Mouse (Mus musculus) right cerebral cortex, postnatal 25 days (tissue): Measurements from ENCODE around the gene Ube2n.

Experiments used
- DNase-seq: peaks from one replicate; pipeline ENCODE4 v3.0.0; 2022

Ube2n gene

DNA sequence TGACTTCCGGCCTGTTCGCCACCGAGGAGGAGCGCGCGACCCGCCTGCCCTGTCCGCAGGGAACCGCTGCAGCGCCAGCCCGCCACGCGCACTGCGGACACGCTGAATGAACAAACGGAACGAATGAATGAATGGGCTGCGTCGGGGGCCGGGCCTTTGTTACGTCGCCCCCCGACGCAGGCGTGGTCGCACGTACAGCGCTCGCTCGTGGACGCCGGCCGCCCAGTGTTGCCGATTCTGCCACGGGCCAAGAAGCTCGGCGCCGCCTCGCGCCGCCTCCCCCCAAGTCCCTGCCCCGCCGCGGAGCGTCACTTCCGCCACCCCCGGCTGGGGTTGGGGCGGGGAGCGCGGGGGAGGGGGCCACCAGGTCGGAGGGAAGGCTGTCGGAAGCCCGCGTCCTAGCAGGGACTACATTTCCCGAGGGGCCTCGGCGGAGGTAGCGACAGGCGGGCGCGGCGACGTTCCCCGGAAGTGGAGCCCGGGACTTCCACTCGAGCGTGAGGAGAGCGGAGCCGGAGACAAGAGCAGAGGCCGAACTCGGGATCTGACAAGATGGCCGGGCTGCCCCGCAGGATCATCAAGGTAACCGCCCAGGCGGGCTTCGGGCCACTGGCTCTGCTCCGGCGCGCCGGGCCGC lies at the start of gene Ube2n:
Gene Ube2n (plus strand): TSS at position 490 of the 637 bp plus-strand sequence.
- peak; percentile 100 for DNase-seq

GRCm38 (mm10) chr10:95465485-95465896 lies 49.5 kb upstream of the Ube2n start:
- DNase-seq = no peak

DNA sequence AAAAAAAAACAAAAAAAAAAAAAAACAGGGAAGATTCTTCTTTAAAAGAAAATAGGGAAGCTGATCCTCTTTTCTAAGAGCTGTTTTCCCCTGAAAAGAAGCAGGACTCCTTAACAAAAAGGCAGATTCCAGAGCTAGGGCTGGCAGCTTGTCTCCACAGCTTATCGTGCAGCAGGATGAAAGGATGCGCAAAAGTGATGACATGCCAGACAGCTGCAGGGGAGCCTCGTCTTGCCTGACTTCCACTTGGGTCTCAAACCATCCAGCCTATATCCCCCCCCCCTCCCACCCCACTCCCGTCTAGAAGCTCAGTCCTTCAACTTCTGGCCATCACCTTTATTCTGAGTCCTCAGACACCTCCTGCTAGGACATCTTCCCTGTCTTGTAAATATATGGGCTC lies 46.1 kb upstream of the Ube2n start:
- no peak for DNase-seq

GRCm38 (mm10) chr10:95471186-95471585 lies 43.8 kb upstream of the Ube2n start:
- no peak for DNase-seq

- no peak for DNase-seq
These were observed 42.9 kb upstream of the Ube2n start for GRCm38 (mm10) chr10:95471889-95472547.

DNA sequence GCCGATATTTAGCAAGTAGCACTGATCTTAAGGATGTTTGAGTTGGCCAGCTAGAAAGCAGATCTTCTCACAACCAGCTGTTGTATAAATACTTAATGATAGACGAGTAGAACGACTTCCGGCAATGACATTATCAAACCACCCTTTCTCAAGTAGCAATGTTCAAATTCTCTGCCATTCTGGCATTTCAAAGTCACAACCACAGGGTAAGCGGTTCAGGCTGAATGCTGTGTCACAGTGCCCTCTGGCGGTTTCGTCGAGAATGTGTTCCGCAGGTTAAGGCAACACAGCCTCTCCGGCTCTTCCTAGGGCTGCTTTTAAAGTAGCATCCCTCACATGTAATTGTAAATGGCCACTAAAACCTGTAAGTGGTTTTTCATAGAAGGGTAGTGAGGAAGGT lies 39.0 kb upstream of the Ube2n start:
- peak; percentile 75 for DNase-seq

DNA sequence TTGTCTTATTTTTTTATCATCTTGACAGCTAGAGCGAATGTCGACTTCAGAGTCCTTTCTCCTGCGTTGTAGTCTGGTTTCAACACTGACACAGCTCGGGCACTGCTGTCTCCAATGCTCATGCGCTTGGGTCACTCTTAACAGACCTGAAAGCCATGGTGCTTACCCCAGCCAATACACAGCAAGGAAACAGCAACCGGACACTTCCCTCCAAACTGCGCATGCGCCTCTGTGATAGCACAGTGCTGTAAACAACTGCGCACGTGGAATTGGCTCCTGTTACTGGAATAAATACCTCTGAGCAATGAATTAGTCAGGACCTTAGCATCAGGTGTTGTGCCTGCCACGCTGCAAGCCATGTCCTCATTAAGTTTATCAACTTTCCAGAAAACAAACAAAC lies 37.4 kb upstream of the Ube2n start:
- DNase-seq = no peak

DNA sequence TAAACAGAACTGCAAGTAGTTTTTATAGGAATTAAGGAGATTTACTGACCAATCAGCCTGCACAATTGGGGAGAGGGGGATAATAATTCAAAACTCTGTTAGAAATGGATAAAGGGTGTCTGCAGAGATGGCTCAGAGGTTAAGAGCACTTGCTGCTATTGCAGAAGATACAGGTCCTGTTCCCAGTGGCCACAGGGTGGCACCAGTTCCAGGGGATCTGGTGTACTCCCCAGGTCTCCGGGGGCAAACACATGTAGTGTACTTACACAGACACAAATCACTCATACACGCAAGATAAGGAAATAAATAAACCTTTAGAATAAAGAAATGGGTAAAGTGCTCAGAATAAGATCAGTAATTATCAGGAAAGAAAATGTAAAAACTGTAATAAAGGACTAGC lies 25.3 kb upstream of the Ube2n start:
- no peak for DNase-seq

- no peak for DNase-seq
These were observed 20.7 kb upstream of the Ube2n start for GRCm38 (mm10) chr10:95494268-95494667.

- DNase-seq = no peak
These were observed 13.9 kb upstream of the Ube2n start for GRCm38 (mm10) chr10:95501033-95501432.

GRCm38 (mm10) chr10:95501463-95502081 lies 13.4 kb upstream of the Ube2n start, which contains the start of gene Mrpl42:
TSS of gene Mrpl42 (minus strand) at chr10:95501940.
- DNase-seq = peak; percentile 84

- DNase-seq = no peak
These were observed 11.3 kb upstream of the Ube2n start for GRCm38 (mm10) chr10:95503443-95504235.

GRCm38 (mm10) chr10:95504341-95504740 lies 10.6 kb upstream of the Ube2n start:
- DNase-seq = no peak

DNA sequence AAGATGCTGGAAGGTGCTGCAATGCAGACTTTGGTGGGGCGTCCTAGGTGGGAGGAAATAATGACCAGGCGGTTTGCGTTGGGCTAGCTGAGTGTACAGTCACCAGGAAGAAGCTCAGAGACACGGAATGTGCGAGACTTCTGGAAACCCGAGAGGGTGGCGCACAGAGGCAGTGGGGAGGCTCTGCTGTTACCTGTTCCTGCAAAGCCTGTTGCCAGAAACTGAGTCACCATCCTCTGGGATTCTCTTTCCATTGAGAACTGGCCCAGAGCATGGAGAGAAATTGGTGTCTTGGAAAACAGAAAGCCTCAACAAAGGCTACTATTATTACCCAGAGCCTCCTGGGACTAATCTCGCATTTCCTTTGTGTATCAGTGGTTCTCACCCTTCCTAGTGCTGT lies 6.8 kb upstream of the Ube2n start:
- no peak for DNase-seq

DNA sequence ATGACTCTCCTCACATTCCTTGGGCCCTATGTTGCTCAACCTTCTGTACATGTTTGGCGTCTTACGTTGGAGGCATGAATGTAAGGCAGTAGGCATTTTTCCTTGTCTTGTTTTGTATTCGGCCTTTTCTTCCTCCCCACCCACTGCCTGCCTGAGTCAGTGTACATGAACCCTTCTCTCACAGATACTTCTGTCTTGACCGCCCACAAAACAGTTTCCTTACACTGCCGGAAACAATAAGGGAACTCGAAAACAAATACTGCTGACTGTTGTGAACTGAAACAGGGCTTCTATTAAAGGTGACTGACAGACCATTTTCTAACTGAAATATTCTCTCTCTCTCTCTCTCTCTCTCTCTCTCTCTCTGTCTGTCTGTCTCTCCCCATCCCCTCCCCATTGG lies 6.2 kb upstream of the Ube2n start:
- DNase-seq = no peak

DNA sequence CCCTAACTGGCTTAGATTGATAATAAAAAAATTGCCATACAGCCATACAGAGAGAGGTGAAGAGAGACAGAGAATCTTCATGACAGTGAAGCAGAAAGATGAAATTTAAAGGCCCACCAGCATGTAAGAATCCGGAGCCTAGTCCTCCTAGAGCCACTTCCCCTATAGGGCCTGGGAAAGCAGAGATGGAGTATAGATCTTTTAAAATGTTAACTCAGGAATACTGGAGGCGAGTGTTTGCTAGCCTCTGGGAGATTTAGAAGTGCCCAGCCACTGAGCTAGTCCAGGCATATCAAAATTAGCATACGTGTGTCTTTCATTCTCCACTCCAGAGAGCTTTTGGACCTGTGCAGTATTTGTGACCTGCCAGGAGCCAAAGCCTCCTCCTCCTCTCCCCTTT lies 5.7 kb upstream of the Ube2n start:
- DNase-seq = no peak

- DNase-seq = no peak
These were observed 2.3 kb upstream of the Ube2n start for GRCm38 (mm10) chr10:95512635-95513034.

DNA sequence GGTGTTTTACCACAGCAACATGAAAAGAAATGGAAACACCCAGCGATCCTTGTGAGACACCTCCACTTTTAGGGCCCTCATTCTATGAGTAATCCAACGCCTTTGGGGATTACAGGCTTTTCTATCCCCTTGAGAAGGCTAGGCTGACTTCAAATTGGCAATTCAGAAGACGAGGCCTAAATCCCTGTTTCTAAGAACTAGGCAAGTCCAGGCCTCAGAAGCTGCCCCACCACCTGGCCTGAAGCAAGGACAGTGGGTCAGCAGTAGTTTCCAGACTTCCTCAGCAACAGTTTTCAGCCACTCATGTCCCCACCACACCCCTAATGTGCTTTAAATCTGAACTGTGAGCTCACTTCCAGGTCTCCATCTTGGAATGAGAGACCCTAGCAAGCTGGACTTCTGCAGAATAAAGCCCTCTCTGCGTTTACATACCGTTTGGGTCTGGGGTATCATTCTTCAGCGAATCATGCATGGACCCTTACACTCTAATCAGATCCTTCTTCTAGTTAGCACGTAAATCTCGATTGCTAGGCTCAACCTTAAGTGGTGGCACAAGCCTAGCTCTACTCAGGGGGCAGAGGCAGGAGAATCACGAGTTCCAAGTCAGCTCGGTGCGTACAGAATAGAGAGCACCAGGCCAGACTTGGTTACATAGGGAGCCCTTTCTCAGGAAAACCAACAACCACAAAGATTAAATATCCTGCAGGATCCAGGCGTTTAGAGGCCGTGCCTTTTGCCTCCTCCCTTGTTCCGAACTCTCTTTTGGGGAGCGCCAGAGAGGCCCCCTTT lies 983 bp upstream of the Ube2n start:
- no peak for DNase-seq

- no peak for DNase-seq
These were observed 467 bp downstream of the Ube2n start for GRCm38 (mm10) chr10:95515293-95515931.

GRCm38 (mm10) chr10:95517656-95518055 lies 2.7 kb downstream of the Ube2n start:
- DNase-seq = no peak

DNA sequence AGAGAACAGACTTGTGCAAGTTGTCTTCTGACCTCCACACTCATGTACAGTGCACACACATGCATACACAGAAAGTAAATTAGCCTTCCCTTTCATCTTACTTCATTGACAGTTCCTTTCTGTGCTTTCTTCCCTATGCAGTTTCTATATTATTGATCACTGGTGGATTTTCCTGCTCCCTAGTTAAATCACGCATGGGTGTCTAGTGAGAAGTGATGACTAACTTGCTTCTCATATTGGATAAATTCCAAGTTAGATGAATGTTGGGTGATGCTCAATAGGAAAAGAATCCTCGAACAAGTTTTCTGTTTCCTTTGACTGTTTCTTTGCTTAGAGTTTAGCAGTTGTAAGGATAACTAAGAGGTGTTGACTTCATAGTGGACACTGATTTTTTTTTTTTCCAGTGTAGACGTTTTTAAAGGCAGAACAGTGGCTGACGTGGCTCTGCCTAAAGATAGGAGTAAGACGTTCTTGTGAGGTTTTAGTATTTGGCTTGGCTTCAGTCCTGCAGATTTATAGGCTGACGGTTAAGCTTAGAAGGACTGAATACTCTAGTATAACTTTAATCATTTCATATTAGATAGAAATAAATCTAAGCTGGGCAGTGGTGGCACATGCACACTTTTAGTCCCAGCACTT lies 10.2 kb downstream of the Ube2n start:
- DNase-seq = no peak

DNA sequence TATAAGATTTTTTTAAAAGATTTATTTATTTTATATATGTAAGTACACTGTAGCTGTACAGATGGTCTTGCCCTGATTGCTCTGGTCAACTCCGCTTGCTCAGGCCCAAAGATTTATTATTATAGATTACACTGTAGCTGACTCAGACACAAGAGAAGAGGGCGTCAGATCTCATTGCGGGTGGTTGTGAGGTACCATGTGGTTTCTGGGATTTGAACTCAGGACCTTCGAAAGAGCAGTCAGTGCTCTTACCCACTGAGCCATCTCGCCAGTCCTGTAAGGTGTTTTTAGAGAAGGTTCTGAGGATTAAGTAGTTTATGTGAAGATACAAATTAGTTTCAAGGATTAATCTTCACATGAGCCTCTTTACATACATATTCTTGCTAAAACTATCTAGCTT lies 10.9 kb downstream of the Ube2n start:
- DNase-seq = no peak
